In genomic region chr14:36921346-36922049, GRCm38 (mm10) we compare ENCODE assay signal across 24 mouse cellular contexts. TPM values are rescaled to one million over a fixed set of nuclear protein-coding genes. Genes with fewer than 3 reads are reported as not detected.
DNase-seq lines count a peak whose midpoint lies in the region; ATAC-seq and TF ChIP-seq lines count a peak whose summit lies in the region.
"Had no signal": no experiment of that assay in that cellular context is flagged by ENCODE, and none has a peak within 500 bp of the region (broad histone marks: within the 10 kb centered on the region; RNA-seq: fewer than 3 reads in every experiment).

No protein-coding gene starts in this region.

- H3K4me3 ChIP-seq in kidney, embryonic 15.5 days (replicated peaks) = no peak overlapping the region
- H3K4me3 ChIP-seq in liver, adult 2 months (ENCODE audit: insufficient read depth, low read depth, low read length) = no peak overlapping the region
- no peak overlapping the region for H3K4me3 ChIP-seq in testis, adult 2 months (ENCODE audit: control insufficient read depth, low read depth, low read length)
- H3K4me3 ChIP-seq: embryonic facial prominence, embryonic 12.5 days; forebrain, embryonic 13.5 days; heart, embryonic 10.5 days; hindbrain, embryonic 12.5 days had no signal

- peak; percentile 18 for DNase-seq in kidney, adult 11 months
- peak; percentile 65 for DNase-seq in liver, adult 2 months (ENCODE audit: extremely low read depth, low read depth, low spot score)
- no peak for DNase-seq in liver
- DNase-seq in testis, postnatal 10 days (ENCODE audit: low spot score) = no peak
- DNase-seq in ovary, postnatal 10 days (ENCODE audit: low spot score) = no peak
- DNase-seq: adrenal gland, postnatal 10 days; cerebellum, adult 11-12 months; cerebellum, adult 9-10 months; cerebellum, postnatal 25 days; forebrain, postnatal 0 days; gastrocnemius, postnatal 25 days; heart, adult 18-20 months; heart, postnatal 10 days; heart, postnatal 4 days had no signal

- no peak for TF ChIP-seq POLR2A in liver, adult 2 months (IDR thresholded peaks at IDR 0.05; ENCODE audit: extremely low read depth, insufficient read depth, low read length)
- TF ChIP-seq POLR2A in testis, adult 2 months (IDR thresholded peaks at IDR 0.05; ENCODE audit: control insufficient read depth, low read depth, low read length) = no peak

- no peak for TF ChIP-seq CTCF in liver, adult 2 months (IDR thresholded peaks at IDR 0.05; ENCODE audit: low read depth, low read length)
- no peak for TF ChIP-seq CTCF in testis, adult 2 months (IDR thresholded peaks at IDR 0.05; ENCODE audit: control insufficient read depth, insufficient read depth, insufficient replicate concordance, low read depth, low read length)

- peaks cover 3% of the 10 kb centered on the region; the same call in 1 of the 2 replicates for H3K79me2 ChIP-seq in liver, adult 2 months (ENCODE audit: control insufficient read depth, insufficient read depth, low read length)

- 71% methylated on average over 5 of the region's 5 CpGs for WGBS in kidney, embryonic 15.5 days
- 35% methylated on average over 5 of the region's 5 CpGs for WGBS in liver, adult 2 months

- H3K4me1 ChIP-seq in kidney, embryonic 15.5 days = 0 out of 2 replicates have a peak, but pooled peaks cover 16% of the 10 kb centered on the region
- H3K4me1 ChIP-seq in liver, adult 2 months (ENCODE audit: control insufficient read depth, insufficient read depth, low read length) = peaks cover 15% of the 10 kb centered on the region; the same call in 1 of the 2 replicates
- no peaks in the 10 kb centered on the region for H3K4me1 ChIP-seq in testis, adult 2 months (ENCODE audit: control insufficient read depth, insufficient read depth, low read length)
- H3K4me1 ChIP-seq: forebrain, embryonic 13.5 days; heart, embryonic 10.5 days; hindbrain, embryonic 12.5 days had no signal

- H3K27ac ChIP-seq in kidney, embryonic 15.5 days = no peak overlapping the region
- H3K27ac ChIP-seq in liver, adult 2 months (replicated peaks; ENCODE audit: insufficient read depth, low read depth, low read length) = peak overlapping the region; percentile 7
- 0 out of 2 replicates have a peak overlapping the region, but pooled peaks have one; percentile 34 for H3K27ac ChIP-seq in testis, adult 2 months (ENCODE audit: control insufficient read depth, insufficient read depth, low read depth, low read length)
- H3K27ac ChIP-seq: embryonic facial prominence, embryonic 12.5 days; forebrain, embryonic 13.5 days; heart, embryonic 10.5 days; hindbrain, embryonic 12.5 days had no signal

- H3K4me2 ChIP-seq in kidney, embryonic 15.5 days = no peak overlapping the region
- H3K4me2 ChIP-seq: embryonic facial prominence, embryonic 12.5 days; forebrain, embryonic 13.5 days; hindbrain, embryonic 12.5 days had no signal

- no peak for ATAC-seq in kidney, embryonic 15.5 days (replicated peaks; ENCODE audit: low FRiP score)
- ATAC-seq: activated CD4-positive, CD25-positive, alpha-beta regulatory T cell, adult 4 months; forebrain, embryonic 13.5 days; forebrain, postnatal 0 days; hindbrain, embryonic 16.5 days; Patski had no signal

- peaks cover 7% of the 10 kb centered on the region; the same call in 1 of the 2 replicates for H3K36me3 ChIP-seq in kidney, embryonic 15.5 days
- H3K36me3 ChIP-seq in liver, adult 2 months (ENCODE audit: control insufficient read depth, insufficient read depth, low read length) = peaks cover 31% of the 10 kb centered on the region
- H3K36me3 ChIP-seq in testis, adult 2 months (ENCODE audit: control insufficient read depth, insufficient read depth, low read length) = no peaks in the 10 kb centered on the region

- no peaks in the 10 kb centered on the region for H3K27me3 ChIP-seq in kidney, embryonic 15.5 days
- no peaks in the 10 kb centered on the region for H3K27me3 ChIP-seq in liver, adult 2 months (ENCODE audit: control insufficient read depth, insufficient read depth, low read length)
- no peaks in the 10 kb centered on the region for H3K27me3 ChIP-seq in testis, adult 2 months (ENCODE audit: control insufficient read depth, insufficient read depth, low read length)
- H3K27me3 ChIP-seq: CH12.LX; embryonic facial prominence, embryonic 12.5 days; forebrain, embryonic 13.5 days; hindbrain, embryonic 12.5 days; Patski had no signal

- no peaks in the 10 kb centered on the region for H3K9me3 ChIP-seq in kidney, embryonic 15.5 days (replicated peaks)
- H3K9me3 ChIP-seq: embryonic facial prominence, embryonic 12.5 days; forebrain, embryonic 13.5 days; heart, embryonic 10.5 days; hindbrain, embryonic 12.5 days had no signal

- H3K9ac ChIP-seq in kidney, embryonic 15.5 days = no peak overlapping the region
- no peak overlapping the region for H3K9ac ChIP-seq in liver, adult 2 months (ENCODE audit: low read depth, low read length)
- H3K9ac ChIP-seq: embryonic facial prominence, embryonic 12.5 days; forebrain, embryonic 13.5 days; forebrain, postnatal 0 days; hindbrain, embryonic 12.5 days had no signal

RNA-seq across cellular contexts. Expression of gene Ccser2, which starts 47.1 kb away (rescaled TPM):
- 33.9 and 35.1 TPM in 2 replicates for polyA plus RNA-seq in kidney, embryonic 15.5 days (2015; fragmentation: Nextera tagmentation; extraction: Ambion mirVana)
- total RNA-seq in liver, adult 2 months (2014; rRNA removed) = 19.1 and 21.1 TPM in 2 replicates
- 6.3 and 7.4 TPM in 2 replicates for polyA plus RNA-seq in liver, adult 2 months (2012; rRNA removed)
- 149 and 164 TPM in 2 replicates for polyA plus RNA-seq in testis, adult 2 months (2012; rRNA removed)

Comparison
In these comparisons a context has a peak if more than half of its experiments do, and no peak if none do; other contexts are left out.
1. DNase-seq: peak in kidney, adult 11 months (single experiment) and liver, adult 2 months (single experiment); none in liver (single experiment), testis, postnatal 10 days (single experiment) and ovary, postnatal 10 days (single experiment).